Mouse (Mus musculus): ENCODE data around the gene Gpd1. TPM values are rescaled to one million over a fixed set of nuclear protein-coding genes. Genes with fewer than 3 reads are reported as not detected.

Gpd1 gene
- polyA plus RNA-seq, 1 experiment from 2014 or later, result 6.8 TPM

DNA sequence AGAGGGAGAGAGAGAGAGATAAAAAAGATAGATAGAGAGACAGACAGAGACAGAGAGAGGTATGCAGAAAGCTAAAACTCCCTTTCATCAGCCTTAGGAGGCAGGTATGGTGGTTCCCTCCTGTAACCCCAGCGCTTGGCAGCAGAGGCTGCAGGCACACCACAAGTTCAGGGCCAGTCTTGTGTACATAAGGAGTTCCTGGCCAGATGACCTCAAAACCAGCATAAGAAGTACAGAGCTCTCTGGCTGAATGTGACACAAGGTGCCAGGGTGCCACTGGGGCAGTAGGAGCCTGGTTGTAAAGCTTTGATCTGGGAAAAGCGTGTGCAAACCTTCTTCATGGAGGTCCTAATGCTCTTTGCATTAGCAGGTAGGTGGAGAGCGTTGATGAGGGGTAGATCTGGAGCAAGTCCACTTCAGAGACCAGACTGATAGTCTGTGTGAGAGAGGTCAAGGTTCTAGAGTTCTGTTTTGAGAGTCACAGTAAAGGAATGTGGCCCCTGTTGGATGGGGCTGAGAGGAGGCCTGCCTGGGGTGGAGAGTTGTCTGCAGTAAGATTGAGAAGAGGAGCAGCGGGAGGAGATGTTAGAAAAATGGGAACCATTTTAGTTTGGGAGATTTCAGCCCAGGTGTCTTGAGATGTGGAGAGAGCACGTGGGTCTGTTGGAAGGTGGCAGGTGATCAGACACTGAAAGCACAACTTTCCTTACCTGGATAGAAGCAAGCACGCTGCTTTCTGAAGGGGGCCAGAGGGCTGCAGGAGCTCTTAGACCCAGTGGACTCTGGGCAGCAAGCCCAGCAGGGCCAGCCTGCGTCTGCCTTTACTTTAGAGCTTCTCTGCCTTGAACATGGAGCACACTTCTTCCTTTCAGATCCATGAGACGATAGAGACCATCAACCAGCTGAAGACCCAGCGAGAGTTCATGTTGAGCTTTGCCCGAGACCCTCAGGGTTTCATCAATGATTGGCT lies 6.8 kb upstream of the Gpd1 start:
- Histone ChIP-seq H3K4me2 (replicated peaks; ENCODE audit: low read depth) (no peak overlapping the region), H3K27me3 (ENCODE audit: control insufficient read depth, insufficient read depth, low read length) (no peaks in the 10 kb centered on the region), H3K4me1 (replicated peaks; ENCODE audit: control insufficient read depth, insufficient read depth) (no peaks in the 10 kb centered on the region), H3K36me3 (ENCODE audit: control insufficient read depth, insufficient read depth, low read length) (peaks cover 43% of the 10 kb centered on the region), H3K27ac (replicated peaks) (no peak overlapping the region), H3K9ac (ENCODE audit: low read length) (no peak overlapping the region), H3K4me3 (ENCODE audit: low read depth, low read length) (no peak overlapping the region), H3K9me3 (ENCODE audit: control insufficient read depth, low read length) (no peaks in the 10 kb centered on the region)
- ATAC-seq (ENCODE audit: low FRiP score, low TSS enrichment), result no peak
- 0 out of 2 replicates have a peak, but pooled peaks have one; percentile 25 for TF ChIP-seq CTCF (IDR thresholded peaks at IDR 0.05; ENCODE audit: low read depth)
- TF ChIP-seq EP300 (optimal IDR thresholded peaks at IDR 0.05), result no peak
- DNase-seq (ENCODE audit: low spot score), result no peak
- 90% methylated on average over 10 of the region's 10 CpGs for WGBS

DNA sequence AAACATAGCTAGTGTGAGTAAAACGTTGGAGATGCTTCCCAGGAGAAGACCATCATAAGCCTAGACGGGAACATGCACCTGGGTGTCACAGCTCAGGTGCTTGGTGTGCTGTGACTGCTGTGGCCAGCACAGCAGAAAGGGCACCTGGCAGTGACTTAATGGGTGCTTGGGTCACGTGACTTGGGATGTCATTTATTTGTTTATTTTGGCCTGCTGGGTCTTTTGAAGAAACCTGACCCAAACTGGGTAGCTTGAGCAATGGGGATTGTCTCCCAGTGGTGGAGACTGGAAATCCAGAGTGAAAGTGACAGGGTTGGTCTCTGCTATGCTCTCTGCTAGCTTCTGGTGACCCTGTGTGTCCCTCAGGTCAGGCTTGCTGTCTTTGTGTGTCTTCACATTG lies 5.8 kb upstream of the Gpd1 start:
- no peak for TF ChIP-seq EP300 (optimal IDR thresholded peaks at IDR 0.05)
- Histone ChIP-seq H3K9ac (ENCODE audit: low read length) (no peak overlapping the region), H3K4me1 (replicated peaks; ENCODE audit: control insufficient read depth, insufficient read depth) (no peaks in the 10 kb centered on the region), H3K4me2 (replicated peaks; ENCODE audit: low read depth) (no peak overlapping the region), H3K27me3 (ENCODE audit: control insufficient read depth, insufficient read depth, low read length) (no peaks in the 10 kb centered on the region), H3K9me3 (ENCODE audit: control insufficient read depth, low read length) (no peaks in the 10 kb centered on the region), H3K36me3 (ENCODE audit: control insufficient read depth, insufficient read depth, low read length) (peaks cover 40% of the 10 kb centered on the region), H3K27ac (replicated peaks) (no peak overlapping the region), H3K4me3 (ENCODE audit: low read depth, low read length) (no peak overlapping the region)
- WGBS, result 61% methylated on average over 3 of the region's 3 CpGs
- ATAC-seq (ENCODE audit: low FRiP score, low TSS enrichment), result no peak
- DNase-seq (ENCODE audit: low spot score), result no peak

DNA sequence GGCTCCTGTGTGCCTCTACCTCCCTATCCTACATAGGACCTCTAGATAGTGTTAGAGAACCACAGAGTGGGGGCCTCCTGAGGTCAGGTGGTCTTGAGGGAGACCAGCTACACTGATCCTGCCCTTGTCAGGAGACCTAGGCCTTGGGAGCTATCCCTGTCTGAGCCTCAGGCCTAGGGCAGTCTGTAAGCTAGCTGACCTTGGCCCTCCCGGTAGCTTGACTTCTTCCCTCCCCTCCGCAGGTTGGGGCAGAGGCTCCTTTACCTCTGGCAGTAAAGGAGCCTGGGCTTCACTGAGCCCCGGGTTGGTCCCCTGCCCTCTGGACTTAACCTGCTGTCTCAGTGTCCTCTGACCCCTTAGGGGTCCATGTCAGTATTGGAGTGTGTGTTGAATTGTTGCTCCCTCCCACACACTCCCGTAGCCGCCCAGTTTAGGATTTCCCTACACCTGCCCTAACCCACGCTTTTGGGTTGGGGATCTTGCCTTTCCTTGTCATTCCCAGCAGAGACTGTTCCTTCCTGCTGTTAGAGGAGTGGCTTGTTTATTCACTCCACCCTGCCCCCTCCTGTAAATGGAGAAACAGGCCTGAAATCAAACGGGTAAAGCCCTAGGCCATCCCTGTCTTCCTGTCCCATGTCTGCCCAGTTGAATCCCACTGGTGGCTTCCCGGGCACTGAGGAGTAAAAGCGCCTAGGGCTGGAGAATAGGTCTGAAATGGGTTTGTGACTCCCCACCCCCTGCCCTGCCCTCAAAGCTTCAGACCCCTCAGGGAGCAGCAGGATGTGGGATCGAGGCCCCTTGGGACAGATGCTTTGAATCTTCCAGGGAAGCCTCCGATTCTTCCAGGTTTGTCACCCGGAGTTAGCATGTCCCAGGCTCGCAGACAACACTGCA lies 4.4 kb upstream of the Gpd1 start:
- no peaks in the 10 kb centered on the region for H3K4me1 ChIP-seq (replicated peaks; ENCODE audit: control insufficient read depth, insufficient read depth)
- TF ChIP-seq EP300 (optimal IDR thresholded peaks at IDR 0.05) (no peak), CTCF (IDR thresholded peaks at IDR 0.05; ENCODE audit: low read depth) (no peak)
- DNase-seq (ENCODE audit: low spot score), result no peak
- no peak overlapping the region for H3K27ac ChIP-seq (replicated peaks)
- H3K4me3 ChIP-seq (ENCODE audit: low read depth, low read length), result no peak overlapping the region
- peaks cover 33% of the 10 kb centered on the region for H3K36me3 ChIP-seq (ENCODE audit: control insufficient read depth, insufficient read depth, low read length)
- no peaks in the 10 kb centered on the region for H3K9me3 ChIP-seq (ENCODE audit: control insufficient read depth, low read length)
- no peak overlapping the region for H3K4me2 ChIP-seq (replicated peaks; ENCODE audit: low read depth)
- WGBS, result 64% methylated on average over 13 of the region's 13 CpGs
- ATAC-seq (ENCODE audit: low FRiP score, low TSS enrichment), result peak; percentile 1; the same call in 1 of the 2 replicates
- H3K27me3 ChIP-seq (ENCODE audit: control insufficient read depth, insufficient read depth, low read length), result no peaks in the 10 kb centered on the region
- H3K9ac ChIP-seq (ENCODE audit: low read length), result no peak overlapping the region

DNA sequence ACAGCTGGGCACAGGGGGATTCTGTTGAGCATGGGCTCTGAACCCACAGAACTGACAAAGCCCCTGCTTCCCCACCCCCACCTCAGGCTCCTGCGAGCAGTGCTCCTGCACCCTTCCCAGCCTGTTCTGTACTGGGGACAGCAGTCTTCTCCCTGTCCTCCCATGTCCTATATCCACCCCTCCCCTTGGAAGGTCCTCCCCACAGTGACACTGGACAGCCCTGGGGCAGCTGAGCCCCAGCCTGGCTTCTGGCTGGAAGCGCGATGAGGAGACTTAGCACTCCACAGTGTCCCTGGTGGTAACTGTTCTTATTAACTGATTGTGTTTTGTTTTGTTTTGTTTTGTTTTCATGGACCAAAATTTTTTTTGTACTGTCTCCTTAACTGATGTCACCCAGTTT lies 3.7 kb upstream of the Gpd1 start:
- DNase-seq (ENCODE audit: low spot score), result no peak
- Histone ChIP-seq H3K4me3 (ENCODE audit: low read depth, low read length) (no peak overlapping the region), H3K36me3 (ENCODE audit: control insufficient read depth, insufficient read depth, low read length) (peaks cover 29% of the 10 kb centered on the region), H3K9ac (ENCODE audit: low read length) (no peak overlapping the region), H3K27me3 (ENCODE audit: control insufficient read depth, insufficient read depth, low read length) (no peaks in the 10 kb centered on the region), H3K4me2 (replicated peaks; ENCODE audit: low read depth) (no peak overlapping the region), H3K27ac (replicated peaks) (no peak overlapping the region), H3K9me3 (ENCODE audit: control insufficient read depth, low read length) (no peaks in the 10 kb centered on the region), H3K4me1 (replicated peaks; ENCODE audit: control insufficient read depth, insufficient read depth) (no peaks in the 10 kb centered on the region)
- WGBS, result 79% methylated on average over 3 of the region's 3 CpGs
- ATAC-seq (ENCODE audit: low FRiP score, low TSS enrichment), result no peak
- TF ChIP-seq EP300 (optimal IDR thresholded peaks at IDR 0.05) (no peak), CTCF (IDR thresholded peaks at IDR 0.05; ENCODE audit: low read depth) (no peak)

GRCm38 (mm10) chr15:99714206-99714605 lies 3.1 kb upstream of the Gpd1 start:
- H3K27me3 ChIP-seq (ENCODE audit: control insufficient read depth, insufficient read depth, low read length), result no peaks in the 10 kb centered on the region
- WGBS, result 70% methylated on average over 4 of the region's 4 CpGs
- no peak overlapping the region for H3K27ac ChIP-seq (replicated peaks)
- H3K4me1 ChIP-seq (replicated peaks; ENCODE audit: control insufficient read depth, insufficient read depth), result no peaks in the 10 kb centered on the region
- no peak overlapping the region for H3K4me2 ChIP-seq (replicated peaks; ENCODE audit: low read depth)
- no peak overlapping the region for H3K4me3 ChIP-seq (ENCODE audit: low read depth, low read length)
- DNase-seq (ENCODE audit: low spot score) (no peak), ATAC-seq (ENCODE audit: low FRiP score, low TSS enrichment) (no peak)
- peaks cover 26% of the 10 kb centered on the region for H3K36me3 ChIP-seq (ENCODE audit: control insufficient read depth, insufficient read depth, low read length)
- TF ChIP-seq CTCF (IDR thresholded peaks at IDR 0.05; ENCODE audit: low read depth) (no peak), EP300 (optimal IDR thresholded peaks at IDR 0.05) (no peak)
- H3K9me3 ChIP-seq (ENCODE audit: control insufficient read depth, low read length), result no peaks in the 10 kb centered on the region
- no peak overlapping the region for H3K9ac ChIP-seq (ENCODE audit: low read length)
